Mouse (Mus musculus) kidney, postnatal 10 days (tissue): ENCODE data around the gene Rec114.

Experiments
- DNase-seq: peaks from one replicate; pipeline ENCODE4 v3.0.0; 2021; ENCODE audit warnings: mixed read lengths

The Rec114 gene

DNA sequence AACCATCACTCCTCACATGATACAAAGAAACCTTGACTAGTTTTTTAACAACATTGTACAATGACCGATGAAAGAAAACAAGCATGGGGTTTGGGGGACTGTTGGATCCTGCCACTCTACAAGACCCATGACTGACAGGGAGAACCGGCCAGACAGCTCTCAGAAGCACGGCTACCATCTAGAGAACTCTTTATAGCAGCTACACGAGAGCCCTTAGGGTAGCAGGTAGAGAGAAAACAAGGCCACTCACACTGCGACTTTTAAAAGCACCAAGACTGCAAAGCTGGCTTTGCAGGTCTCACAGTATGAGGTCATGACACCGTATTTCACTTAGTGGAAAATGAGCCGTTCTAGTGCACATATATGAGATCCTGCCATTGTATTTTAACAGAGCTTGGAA is 33.1 kb downstream of the Rec114 start:
- DNase-seq: no peak

DNA sequence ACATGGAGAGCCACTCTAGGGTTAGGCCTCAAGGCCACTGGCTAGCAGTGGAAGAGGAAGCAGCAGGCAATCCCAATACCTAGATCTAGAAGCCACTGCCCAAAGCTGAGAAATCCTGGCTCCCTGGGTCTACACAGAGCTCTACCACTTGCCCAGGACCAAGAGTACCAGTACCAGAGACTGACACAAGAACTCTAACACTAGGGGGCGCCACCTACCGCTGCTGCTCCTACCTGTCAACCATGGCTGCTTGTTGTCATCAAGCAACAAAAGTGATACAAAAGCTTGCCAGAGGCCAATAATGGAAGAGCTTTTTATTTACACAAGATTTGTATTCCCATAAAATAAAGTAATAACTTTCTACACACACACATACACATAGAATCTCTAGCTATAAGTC is 33.8 kb downstream of the Rec114 start:
- DNase-seq: peak; percentile 79

DNA sequence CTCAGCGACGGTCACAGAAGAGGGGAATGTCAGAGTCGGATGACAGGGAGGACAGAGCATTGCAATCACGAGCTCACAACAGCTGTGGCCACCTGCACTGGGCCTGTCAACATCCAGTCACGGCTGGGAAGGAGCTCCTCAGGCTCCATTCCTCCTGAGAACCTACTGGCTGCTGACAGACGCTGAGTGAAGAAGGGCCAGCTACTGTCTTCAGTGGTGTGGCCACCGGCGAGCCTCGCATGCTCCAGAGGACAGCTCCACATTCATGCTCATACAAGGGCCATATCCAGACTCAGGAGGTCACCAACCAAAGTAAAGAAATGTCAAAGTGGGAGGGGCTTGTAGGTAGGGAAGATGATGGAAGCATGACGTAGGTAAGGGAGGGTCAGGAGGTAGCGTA is 36.0 kb downstream of the Rec114 start:
- DNase-seq: no peak

DNA sequence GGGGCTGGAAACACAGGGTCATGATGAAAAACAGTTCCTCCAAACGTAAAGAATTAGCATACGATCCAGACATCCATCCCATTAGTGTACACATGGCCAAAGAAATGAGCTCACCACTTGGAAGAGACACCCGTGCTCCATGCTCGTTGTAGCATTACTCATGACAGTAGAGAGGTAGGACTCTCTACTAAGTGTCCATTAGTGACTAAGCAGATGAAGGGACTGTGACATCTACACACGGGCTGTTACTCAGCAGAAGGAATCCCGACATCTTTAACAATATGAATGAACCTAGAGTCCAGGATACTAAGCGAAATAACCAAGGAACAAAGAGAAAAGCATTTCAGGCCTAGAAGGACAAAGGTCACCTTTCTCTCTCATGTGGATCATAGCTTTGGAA is 37.7 kb downstream of the Rec114 start:
- no peak for DNase-seq

DNA sequence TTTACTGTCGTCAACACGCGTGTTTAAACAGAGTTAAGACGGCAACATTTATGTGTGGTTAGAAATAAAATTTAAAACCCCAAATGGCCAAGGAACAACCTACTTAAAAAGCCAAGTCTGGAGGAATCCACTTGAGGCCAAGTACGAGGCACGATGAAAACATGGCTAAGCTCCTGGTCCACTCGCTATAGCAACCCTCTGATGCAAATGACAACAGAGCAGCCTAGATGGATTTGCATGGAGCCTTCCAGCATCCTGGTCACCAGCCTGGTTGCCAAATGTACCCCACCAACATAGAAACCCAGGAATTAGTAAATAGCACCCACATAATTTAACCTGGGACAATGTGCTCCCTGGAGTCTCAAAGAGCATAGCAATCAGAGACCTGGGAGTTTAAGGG is 40.0 kb downstream of the Rec114 start:
- DNase-seq: no peak

DNA sequence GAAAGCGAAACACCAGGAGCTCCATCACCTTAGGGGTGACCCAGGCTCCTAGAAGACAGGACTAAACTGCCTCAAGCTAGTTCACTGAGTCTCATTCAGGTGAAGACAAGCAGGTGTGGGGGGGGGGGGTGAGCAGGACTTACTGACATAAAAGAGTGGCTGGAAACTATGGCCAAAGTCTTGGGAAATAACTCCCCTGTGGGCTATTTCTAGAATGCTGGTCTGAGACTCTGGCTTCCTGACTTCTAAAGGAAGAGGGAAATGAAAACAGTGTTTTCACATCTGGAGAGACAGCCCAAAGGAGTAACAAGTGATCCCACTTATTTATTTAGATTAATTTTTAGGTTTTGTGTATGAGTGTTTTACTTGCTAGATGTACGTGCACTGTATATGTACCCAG is 42.0 kb downstream of the Rec114 start:
- DNase-seq: no peak

DNA sequence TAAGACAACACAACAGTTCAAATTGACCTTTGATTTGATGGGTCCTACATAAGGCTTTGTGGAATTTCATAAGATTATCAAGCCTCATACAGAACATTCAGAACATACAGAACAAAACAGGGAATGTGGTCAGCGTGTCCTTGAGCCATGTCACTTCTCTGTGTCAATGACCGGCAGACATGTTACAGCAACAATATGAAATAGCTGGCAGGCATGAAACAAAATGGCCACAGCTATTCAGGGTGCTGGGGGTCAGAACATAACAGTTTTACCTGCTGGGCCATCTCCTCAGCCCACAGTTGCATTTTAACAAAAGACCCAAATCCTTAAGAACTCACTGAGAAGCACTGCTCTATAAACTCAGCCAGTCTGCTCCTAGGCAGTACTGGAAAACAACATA is 45.3 kb downstream of the Rec114 start:
- DNase-seq: no peak

DNA sequence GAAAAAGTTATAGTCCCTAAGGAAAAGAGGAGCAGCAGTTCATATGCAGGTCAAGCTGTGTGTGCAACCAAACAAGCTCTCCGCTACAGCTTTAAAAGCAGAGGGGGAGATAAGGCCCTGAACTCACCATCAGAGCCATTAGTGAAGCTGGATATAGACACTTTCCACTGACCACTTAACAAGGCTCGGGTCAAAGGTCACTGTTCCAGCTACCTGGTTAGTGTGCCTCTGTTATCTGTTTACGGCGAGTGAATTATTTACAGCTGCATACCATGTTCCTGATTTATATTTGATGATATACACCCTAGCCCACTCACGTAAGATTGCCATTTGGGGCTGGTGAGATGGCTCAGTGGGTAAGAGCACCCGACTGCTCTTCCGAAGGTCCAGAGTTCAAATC is 52.3 kb downstream of the Rec114 start:
- no peak for DNase-seq

DNA sequence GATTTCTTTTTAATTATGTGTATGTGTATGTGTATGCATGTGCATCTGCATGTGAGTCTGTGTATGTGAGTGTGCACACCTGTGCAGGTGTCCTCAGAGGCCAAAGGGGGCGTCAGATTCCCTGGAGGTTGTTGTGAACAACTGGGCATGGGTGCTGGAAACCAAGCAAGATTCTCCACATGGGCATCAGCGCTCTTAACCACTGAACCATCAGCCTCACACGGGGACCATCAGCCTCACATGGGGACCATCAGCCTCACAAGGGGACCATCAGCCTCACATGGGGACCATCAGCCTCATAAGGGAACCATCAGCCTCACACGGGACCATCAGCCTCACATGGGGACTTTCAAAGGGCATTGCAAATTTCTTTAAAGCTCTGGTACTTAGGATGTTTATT is 53.1 kb downstream of the Rec114 start:
- DNase-seq: no peak

DNA sequence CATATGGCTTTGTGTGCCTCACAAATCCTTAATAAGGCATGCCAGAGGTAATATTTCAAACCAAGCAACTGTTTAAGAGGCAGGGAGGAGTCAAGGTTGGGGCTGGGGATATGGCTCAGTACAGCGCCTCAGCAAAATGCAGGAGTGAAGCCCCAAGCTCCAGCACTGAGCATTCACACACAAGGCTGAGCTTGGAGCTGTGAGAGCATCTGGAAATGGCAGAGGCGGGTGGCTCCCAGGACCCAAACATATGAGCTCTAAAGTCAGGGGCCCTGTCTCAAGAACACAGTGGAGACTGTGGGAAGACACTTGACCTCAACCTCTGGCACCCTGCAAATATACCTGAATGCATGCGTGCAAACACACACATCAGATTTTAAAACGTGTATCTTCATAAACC is 55.7 kb downstream of the Rec114 start:
- DNase-seq: no peak

DNA sequence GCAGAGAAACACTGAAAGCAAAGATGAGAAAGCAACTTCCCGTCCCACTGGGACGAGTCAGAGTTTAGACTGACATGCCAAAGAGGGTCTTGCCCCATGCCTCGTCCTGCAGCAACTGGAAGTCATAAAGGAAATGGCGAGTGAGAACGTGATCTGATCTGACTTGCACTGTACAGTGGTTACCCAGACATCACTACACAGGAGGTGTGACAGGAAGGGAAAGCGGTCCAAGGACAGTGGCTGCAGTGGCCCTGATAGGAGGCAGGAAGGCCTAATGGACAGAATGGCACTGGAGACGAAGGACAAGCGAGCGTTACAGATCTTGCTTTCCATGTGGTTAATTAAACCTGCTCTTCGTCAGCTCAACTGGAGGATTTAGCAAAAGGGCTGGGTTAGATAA is 58.5 kb downstream of the Rec114 start:
- no peak for DNase-seq

DNA sequence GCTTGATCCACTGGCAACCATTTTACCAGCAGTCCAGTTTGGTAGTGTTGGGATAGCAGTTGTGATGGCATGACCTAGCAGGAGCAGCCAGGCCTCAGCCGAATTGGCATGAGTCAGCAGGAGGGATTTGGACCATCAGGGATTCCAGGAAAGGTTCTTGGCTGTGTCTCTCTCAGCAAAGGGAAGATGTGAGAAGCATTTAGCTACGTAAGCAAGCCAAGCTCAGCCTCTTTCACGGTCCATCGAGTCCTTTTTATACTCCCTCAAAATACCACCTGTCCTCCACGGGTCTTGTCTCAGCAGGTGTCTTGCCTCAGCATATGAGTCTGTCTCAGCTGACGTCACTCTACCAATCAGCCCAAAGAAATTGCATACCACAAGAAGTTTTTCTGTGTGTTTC is 60.4 kb downstream of the Rec114 start:
- no peak for DNase-seq

DNA sequence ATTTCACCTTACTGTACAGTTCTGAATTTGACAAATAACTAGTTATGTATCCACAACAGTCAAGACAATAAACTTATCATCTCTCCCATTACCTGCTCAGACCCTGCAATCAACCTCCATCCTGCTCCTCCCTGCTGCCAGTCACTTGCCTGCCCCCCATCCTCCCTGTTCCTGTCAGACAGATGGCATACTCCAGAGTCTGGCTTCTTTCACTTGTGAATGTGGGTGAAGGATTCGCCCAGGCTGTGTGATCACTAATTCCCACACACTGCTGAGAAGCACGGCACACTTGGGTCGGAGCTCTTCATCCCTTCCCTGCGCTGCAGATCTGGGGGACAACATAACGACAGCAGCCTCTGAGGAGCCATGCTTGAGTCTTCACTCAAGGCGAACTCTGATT is 61.7 kb downstream of the Rec114 start:
- no peak for DNase-seq

DNA sequence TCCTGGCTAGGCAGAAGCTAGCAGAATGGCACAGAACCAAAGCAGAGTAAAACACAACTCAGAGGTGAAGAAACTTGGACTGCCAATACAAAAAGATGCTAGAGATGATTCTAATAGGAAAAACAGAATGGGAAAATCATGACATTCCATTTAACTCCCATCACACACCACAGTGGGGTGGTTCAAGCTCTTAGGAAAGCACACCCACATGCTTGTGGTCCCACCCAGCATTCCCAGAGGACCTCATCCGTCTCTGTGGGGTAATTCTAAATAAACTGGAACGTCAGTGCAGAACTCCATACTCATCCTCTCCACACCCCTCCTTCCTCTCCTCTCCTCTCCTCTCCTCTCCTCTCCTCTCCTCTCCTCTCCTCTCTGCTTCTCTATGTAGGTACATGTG is 62.4 kb downstream of the Rec114 start:
- no peak for DNase-seq

DNA sequence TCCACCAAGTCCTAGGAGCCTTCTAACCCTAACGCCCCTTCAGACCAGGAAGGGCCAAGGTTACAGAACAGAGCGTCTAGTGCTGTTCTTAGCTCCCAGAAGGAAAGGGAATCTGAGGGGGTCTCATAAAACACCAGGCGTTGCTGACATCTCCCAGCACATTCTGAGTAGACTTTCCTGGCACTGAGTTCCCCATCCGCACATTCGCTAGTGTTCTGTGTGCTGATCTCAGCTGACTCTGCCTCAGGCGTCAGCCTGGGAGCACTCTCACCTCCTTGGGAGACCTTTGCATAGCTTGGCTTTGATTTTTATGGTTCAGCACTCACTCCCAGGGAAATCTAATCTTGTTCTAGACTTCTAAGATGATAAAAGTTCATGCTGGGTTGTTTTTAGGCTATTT is 68.4 kb downstream of the Rec114 start:
- DNase-seq: no peak

DNA sequence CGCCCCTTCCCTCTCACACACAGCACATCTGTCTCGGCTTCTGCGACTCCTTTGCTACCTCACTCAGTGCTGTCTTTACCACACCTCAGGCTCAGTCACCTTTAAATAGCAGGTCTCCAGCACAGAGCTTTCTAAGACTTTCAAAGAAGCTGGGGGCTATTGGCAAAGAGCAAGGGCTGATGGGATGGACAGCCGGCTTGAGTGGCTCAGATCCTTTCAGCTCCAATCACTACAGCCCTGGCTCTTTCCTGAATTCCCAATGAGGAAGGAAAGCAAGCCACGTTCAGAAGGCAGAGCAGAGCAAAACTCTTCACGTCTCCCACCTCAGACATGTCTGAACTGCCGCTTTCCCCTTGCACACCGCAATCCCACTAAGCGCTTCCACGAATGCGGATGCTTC is 69.0 kb downstream of the Rec114 start:
- DNase-seq: no peak

DNA sequence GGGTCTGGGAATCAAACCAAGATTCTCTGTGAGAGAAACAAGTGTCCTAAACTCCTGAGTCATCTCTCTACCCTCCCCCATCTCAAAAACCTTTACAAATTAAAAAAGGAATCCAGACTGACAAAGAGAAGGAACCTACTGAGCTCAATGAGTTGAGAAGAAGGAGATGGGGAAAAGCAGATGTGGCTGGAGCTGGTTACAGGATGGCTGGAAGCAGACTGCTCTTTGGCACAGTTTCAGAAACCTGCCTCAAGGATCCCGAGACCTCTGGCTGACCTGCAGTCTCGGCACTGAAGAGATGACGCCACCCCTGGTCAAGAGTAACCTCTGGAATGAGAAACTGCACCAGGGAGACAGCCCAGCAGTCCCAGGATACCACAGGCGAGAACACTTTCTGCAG is 71.3 kb downstream of the Rec114 start:
- DNase-seq: peak; percentile 33

DNA sequence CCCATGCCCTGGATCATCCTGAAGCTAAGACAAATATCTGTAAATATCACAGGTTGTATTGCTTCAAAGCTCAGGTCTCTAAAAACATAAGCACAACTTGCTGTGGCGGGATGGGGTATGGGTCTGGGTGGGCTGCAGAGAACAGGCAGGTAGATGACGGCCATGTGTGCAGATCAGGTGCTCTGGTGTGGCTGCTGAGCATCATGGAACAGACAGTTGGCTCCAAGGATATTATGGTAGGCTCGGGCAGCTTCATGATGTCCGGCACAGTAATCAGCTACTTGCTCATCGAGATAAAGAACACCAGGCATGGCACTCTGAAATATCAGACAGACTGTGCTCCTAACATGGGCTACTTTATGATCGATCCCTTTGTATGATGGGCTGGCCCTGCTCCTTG is 73.9 kb downstream of the Rec114 start:
- DNase-seq: no peak

DNA sequence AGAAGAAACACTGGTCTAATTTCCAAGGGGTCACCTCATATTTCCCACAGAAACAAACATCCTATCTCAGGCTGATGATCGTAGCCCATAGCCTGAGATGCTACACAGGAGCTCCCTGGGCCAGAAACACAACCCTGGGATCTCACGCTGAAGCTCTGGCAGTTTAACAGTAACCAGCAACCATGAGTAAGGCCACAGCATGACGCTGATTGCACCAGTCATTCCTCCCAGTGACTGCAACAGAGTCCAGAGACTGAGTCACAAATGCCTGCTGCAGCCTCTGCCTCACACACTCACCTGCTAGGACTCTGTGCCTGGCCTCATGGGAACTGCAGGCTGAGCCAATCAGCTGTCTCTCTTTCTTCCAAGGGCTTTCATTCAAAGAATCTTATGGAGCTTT is 74.7 kb downstream of the Rec114 start:
- no peak for DNase-seq

DNA sequence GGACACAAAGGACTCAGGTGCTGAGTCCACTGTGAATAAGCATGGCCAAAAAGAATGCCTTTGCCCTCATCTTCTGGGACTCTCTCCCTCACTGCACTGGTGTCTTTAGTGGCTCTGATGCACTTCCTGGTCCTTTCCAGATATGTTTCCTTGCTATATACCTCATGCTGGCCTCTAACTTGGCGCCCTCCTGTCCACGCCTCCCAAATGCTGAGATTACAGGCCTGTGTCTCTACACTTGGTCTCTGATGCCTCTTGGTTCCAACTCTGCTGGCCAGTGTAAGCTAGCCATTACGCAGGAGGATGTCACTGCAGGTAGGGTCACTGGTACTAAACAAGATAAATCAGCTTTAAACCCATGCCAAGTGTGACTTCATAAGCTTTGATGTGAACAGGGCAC is 75.6 kb downstream of the Rec114 start:
- DNase-seq: no peak

DNA sequence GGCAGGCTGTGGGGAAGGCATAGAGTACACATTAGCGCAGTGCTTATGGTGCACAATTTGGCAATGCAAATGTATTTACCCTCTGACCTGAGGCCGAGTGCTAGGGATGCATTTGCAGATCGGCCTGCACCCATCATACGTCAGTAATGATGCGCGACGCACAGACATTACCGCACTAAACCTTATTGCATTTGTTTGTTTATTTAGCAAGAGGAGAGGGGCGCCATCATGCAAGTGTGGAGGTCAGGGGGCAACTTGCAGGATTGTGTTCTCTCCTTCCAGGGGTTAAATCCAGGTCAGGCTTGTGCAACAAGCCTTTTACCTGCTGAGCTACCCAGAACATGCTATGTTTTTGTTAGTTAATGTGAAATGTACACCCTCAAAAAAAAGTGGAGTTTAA is 76.5 kb downstream of the Rec114 start:
- DNase-seq: no peak

DNA sequence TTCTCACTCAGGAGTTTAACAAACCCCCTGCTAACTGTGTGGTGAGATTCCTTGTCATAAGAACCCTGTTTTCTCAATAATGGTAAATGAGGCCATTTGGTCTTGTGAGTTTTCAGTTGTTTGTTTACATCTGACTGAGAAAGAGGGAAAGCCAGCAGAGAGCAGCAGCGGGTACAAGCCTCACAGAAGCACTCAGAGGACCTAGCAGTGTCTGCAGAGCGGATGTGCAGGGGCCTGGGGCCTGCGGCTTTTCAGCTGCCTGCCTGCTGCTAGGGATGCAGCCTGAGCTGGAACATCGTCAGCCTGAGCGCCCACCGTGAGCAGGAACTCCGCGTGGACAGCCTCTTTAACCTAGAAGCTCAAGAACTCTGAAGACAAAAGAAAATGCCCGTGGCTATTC is 77.6 kb downstream of the Rec114 start:
- peak; percentile 14 for DNase-seq

DNA sequence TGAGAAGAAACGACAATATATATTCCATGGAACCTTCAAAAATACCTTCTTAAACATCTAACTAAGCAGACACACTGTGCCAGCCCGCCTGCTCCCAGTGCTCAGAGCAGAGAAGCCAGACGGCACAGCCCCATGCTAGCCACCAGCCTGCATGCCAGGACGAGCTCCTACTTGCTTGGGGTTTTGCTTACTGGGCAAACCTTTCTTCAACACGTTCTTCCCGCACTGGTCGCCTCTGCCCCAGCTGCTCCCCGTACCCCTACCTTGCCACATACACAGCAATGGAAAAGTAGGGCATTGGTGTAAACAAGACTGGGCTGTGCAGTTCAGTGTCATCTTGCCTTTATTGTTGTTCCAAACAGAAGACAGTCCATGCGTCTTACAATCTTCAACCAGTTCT is 78.3 kb downstream of the Rec114 start:
- DNase-seq: no peak

DNA sequence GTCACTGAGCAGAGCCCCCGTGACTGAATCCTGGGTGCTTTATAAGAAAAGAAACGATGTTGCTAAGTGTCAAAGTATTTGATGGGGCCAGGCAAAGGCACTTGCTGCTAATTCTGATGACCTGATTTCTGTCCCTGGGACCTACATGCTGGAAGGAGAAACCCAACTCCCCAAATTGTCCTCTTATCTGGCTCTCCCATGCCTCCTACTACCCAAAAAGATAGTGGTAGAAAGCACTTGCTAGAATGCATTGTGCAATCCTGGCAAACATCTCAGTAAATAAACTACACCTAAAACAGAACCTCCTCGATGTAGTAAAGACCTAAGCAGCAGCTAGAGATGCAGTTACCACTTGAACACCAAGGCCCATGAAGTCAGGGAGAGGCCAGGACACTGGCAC is 81.0 kb downstream of the Rec114 start:
- no peak for DNase-seq

DNA sequence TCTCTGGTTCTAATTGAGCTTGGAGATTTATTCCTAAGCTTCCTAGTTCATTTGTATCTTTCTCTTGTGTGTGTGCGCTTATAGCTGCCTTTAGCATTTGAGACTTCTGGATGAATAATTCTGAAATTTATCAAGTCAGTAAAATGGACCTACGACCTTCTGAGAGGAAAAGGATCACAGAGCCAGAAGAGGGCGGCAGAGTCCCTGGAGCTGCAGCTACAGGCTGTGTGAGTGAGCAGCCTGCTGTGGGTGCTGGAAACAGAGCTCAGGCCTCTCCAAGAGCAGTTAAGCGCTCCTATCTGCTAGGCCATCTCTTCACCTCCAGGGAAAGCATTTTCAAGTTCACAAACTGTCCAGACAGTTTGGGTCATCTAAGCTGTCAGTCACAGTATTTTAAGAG is 81.8 kb downstream of the Rec114 start:
- DNase-seq: no peak

DNA sequence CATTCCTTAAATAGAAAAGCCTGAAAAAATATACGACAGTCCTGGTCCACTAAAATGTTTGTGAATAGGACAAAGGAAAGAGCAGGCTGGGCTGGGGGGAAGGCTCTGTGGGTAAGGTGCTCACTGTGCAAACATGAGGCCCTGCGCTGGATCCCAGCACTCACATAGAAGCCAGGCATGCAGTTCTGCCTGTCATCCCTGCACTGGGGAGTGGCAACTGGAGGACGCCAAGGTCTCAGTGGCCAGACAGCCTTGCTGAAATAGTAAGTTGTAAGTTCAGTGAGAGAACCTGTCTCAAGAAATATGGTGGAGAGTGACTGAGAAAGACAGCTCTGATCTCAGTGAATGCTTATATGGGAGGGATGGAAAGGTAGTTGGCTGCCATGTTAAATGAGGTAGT is 83.1 kb downstream of the Rec114 start:
- no peak for DNase-seq
